Mouse (Mus musculus) testis, adult 2 months (tissue): ENCODE measurements around the gene Zfp105.

Experiments used
- CTCF ChIP-seq: fragments of 200-500 bp; IDR thresholded peaks from 2 replicates; pipeline ENCODE4 v1.5.1; 2012; ENCODE audit warnings: low read depth, mild to moderate bottlenecking, inconsistent platforms, low read length, moderate library complexity; ENCODE audit not compliant: control insufficient read depth, insufficient read depth, insufficient replicate concordance
- POLR2A ChIP-seq: fragments of 200-500 bp; IDR thresholded peaks from 2 replicates; pipeline ENCODE4 v1.6.1; 2012; ENCODE audit warnings: low read depth, mild to moderate bottlenecking, inconsistent platforms, low read length, moderate library complexity; ENCODE audit not compliant: control insufficient read depth

GRCm38 (mm10) chr9:122922436-122922835 is 436 bp upstream of the Zfp105 start:
- TF ChIP-seq CTCF (no peak), POLR2A (no peak)
